Mouse (Mus musculus) kidney, adult 2 months (tissue): ENCODE data around the gene Alg14. TPM values are rescaled to one million over a fixed set of nuclear protein-coding genes. Genes with fewer than 3 reads are reported as not detected.

ENCODE experiments used
- DNase-seq: peaks from one replicate; pipeline ENCODE4 v3.0.0; 2021
- H3K27ac ChIP-seq: fragments of 200-500 bp; 2 replicates; pipeline ENCODE4 v1.5.1; 2012; ENCODE audit warnings: low read depth, low read length, control low read depth, inconsistent platforms; ENCODE audit not compliant: insufficient read depth
- H3K27me3 ChIP-seq: fragments of 200-500 bp; replicated peaks from 2 replicates; pipeline ENCODE4 v1.6.1; 2012; ENCODE audit warnings: mild to moderate bottlenecking, moderate library complexity, low read length, inconsistent platforms; ENCODE audit not compliant: control insufficient read depth, insufficient read depth
- H3K36me3 ChIP-seq: fragments of 200-500 bp; 2 replicates; pipeline ENCODE4 v1.6.1; 2012; ENCODE audit warnings: mild to moderate bottlenecking, moderate library complexity, low read length, inconsistent platforms; ENCODE audit not compliant: control insufficient read depth, insufficient read depth
- H3K4me1 ChIP-seq: fragments of 200-500 bp; 2 replicates; pipeline ENCODE4 v1.6.1; 2011; ENCODE audit warnings: low read length; ENCODE audit not compliant: control insufficient read depth, insufficient read depth
- H3K4me3 ChIP-seq: fragments of 200-500 bp; 2 replicates; pipeline ENCODE4 v1.5.1; 2011; ENCODE audit warnings: mild to moderate bottlenecking, low read depth, low read length, control low read depth; ENCODE audit not compliant: insufficient read depth
- CTCF ChIP-seq: fragments of 200-500 bp; conservative IDR thresholded peaks from 2 replicates; pipeline ENCODE4 v1.5.1; 2011; ENCODE audit warnings: low read depth, mild to moderate bottlenecking, control low read depth, low read length, moderate library complexity, mixed read lengths; ENCODE audit not compliant: insufficient read depth, insufficient read length
- POLR2A ChIP-seq: fragments of 200-500 bp; IDR thresholded peaks from one replicate; pipeline ENCODE4 v1.6.1; 2011; ENCODE audit warnings: low read depth, low read length, control low read depth
- WGBS: fragments of 180-500 bp; shearing (Covaris S2); methylation state at CpG from one replicate; pipeline ENCODE4 v1.1.7; 2018; 5-methylcytosine and 5-hydroxymethylcytosine counted together
- polyA plus RNA-seq: library from polyadenylated mRNA; depleted of rRNA; stranded (reverse); fragments of >200 nt; gene quantifications from 2 replicates; pipeline ENCODE4 v1.2.3, GENCODE M21; 2012

The Alg14 gene
- polyA plus RNA-seq, 1 experiment, result 22.9 TPM

GRCm38 (mm10) chr3:121395588-121396295 is 104.2 kb downstream of the Alg14 start:
- TF ChIP-seq POLR2A (no peak), CTCF (no peak)
- Histone ChIP-seq H3K27ac (no peak overlapping the region), H3K4me1 (peaks cover 4% of the 10 kb centered on the region; the same call in 1 of the 2 replicates), H3K4me3 (no peak overlapping the region), H3K36me3 (no peaks in the 10 kb centered on the region), H3K27me3 (no peaks in the 10 kb centered on the region)
- WGBS, result 61% methylated on average over 16 of the region's 16 CpGs
- peak; percentile 28 for DNase-seq

DNA sequence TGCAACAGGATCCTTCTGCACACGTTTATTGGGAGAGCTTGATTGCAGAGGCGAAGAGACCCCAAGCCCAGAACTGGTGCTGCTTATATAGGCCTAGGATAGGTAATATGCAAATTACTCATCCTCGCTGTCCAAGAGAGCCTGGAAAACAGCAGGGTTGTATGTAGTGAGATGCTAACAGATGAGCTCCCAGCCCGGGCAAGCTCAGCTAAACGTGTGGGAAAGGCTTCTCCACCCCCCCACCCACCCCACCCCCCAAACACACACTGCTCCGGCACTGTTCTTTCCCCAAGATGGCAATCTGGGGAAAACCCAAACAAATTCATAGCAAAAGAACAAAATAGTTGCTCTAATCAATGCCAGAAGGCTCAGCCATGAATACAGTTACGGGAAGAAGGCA is 105.0 kb downstream of the Alg14 start:
- no peak for DNase-seq
- Histone ChIP-seq H3K4me3 (no peak overlapping the region), H3K4me1 (peaks cover 4% of the 10 kb centered on the region; the same call in 1 of the 2 replicates), H3K27ac (no peak overlapping the region), H3K27me3 (no peaks in the 10 kb centered on the region), H3K36me3 (no peaks in the 10 kb centered on the region)
- TF ChIP-seq POLR2A (no peak), CTCF (no peak)
- WGBS, result 83% methylated on average over 7 of the region's 7 CpGs

DNA sequence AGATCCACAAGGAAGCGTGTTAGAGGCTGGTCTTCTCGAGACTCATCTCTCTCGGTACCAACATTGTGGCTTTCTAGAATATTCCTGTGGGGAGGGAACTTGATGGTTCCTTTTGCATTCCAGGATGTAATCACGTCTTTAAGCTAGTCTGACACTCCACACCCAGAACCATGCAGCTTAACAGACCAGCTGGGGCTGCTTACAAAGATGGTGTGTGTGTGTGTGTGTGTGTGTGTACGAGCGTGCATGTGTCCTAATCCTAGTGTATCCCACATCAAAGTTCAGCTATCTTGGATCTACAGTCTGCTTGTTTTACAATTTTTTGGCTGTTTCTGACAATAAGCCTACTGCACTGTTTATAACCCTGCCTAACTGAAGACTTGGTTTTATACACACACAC is 105.4 kb downstream of the Alg14 start:
- Histone ChIP-seq H3K36me3 (no peaks in the 10 kb centered on the region), H3K27me3 (no peaks in the 10 kb centered on the region), H3K4me3 (no peak overlapping the region), H3K4me1 (peaks cover 4% of the 10 kb centered on the region; the same call in 1 of the 2 replicates), H3K27ac (no peak overlapping the region)
- no peak for TF ChIP-seq CTCF
- no peak for TF ChIP-seq POLR2A
- 92% methylated on average over 6 of the region's 6 CpGs for WGBS
- DNase-seq, result no peak

DNA sequence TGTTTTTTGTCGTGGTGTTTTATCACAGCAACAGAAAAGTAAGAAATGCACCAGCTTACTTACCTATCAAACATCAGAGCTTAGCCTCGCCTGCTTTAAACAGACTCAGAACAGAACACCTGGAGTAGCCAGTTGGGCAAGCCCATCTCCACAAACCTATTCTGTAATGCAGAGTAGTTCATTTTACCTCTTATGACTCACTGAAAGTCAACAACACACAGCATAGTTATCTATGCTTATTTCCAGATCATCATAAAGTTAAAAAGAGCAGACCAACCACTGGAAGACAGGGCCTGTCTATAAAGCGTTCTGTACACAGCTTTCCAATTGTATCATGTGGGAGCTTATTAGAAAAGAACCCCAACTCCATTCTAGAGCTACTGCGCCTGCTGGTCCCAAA is 109.8 kb downstream of the Alg14 start:
- TF ChIP-seq POLR2A, result no peak
- TF ChIP-seq CTCF, result no peak

GRCm38 (mm10) chr3:121402096-121402495 is 110.5 kb downstream of the Alg14 start:
- TF ChIP-seq CTCF (no peak), POLR2A (no peak)
- WGBS, result 92% methylated on average over 6 of the region's 6 CpGs
- Histone ChIP-seq H3K27ac (no peak overlapping the region), H3K27me3 (no peaks in the 10 kb centered on the region), H3K36me3 (no peaks in the 10 kb centered on the region), H3K4me1 (peaks cover 4% of the 10 kb centered on the region; the same call in 1 of the 2 replicates), H3K4me3 (no peak overlapping the region)
- DNase-seq, result no peak

More for the DNA sequence above, 109.8 kb downstream of the Alg14 start:
- Histone ChIP-seq H3K27me3 (no peaks in the 10 kb centered on the region), H3K4me3 (no peak overlapping the region), H3K36me3 (no peaks in the 10 kb centered on the region), H3K27ac (no peak overlapping the region), H3K4me1 (peaks cover 4% of the 10 kb centered on the region; the same call in 1 of the 2 replicates)
- DNase-seq, result no peak
- 80% methylated on average over 4 of the region's 4 CpGs for WGBS

- H3K27me3 ChIP-seq, result no peaks in the 10 kb centered on the region
- 66% methylated on average over 5 of the region's 5 CpGs for WGBS
- H3K4me3 ChIP-seq, result no peak overlapping the region
- no peaks in the 10 kb centered on the region for H3K36me3 ChIP-seq
- peaks cover 8% of the 10 kb centered on the region; the same call in 1 of the 2 replicates for H3K4me1 ChIP-seq
- no peak for DNase-seq
- TF ChIP-seq POLR2A (no peak), CTCF (no peak)
- H3K27ac ChIP-seq, result no peak overlapping the region
These were observed 111.9 kb downstream of the Alg14 start for GRCm38 (mm10) chr3:121403449-121403848.

GRCm38 (mm10) chr3:121405101-121405500 is 113.5 kb downstream of the Alg14 start:
- no peak for TF ChIP-seq CTCF
- TF ChIP-seq POLR2A, result no peak
- 93% methylated on average over 5 of the region's 5 CpGs for WGBS
- Histone ChIP-seq H3K36me3 (no peaks in the 10 kb centered on the region), H3K4me1 (peaks cover 6% of the 10 kb centered on the region; the same call in 1 of the 2 replicates), H3K27me3 (no peaks in the 10 kb centered on the region), H3K4me3 (no peak overlapping the region), H3K27ac (no peak overlapping the region)
- no peak for DNase-seq
